Comparison of ENCODE assay signal across 8 mouse cellular contexts in the genomic region with DNA sequence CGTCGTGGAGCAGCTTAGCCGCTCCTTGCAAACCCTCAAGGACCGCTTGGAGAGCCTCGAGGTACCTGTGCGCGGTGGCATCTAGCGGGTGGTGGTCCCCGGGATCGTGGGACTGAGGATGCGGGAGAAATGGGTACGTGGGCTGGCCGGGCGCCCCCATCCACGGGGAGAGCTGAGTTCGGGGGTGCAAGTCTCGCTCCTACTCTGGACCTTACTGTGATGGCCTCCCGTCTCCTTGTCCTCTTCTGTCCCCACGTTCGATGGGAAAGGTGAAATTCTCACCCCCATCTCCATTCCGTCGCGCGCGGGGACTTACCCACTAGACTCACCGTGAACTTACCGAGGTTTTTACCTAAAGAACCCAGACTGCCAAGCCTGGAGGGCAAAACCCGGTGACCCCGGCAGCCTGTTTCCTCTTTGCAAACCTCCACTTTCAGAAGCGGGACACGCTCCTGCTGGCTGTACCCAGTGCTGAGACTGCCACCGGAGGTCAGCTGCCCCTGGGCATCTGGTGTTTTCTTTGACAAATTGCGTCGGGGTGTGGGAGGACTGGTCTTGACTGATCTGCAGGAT. TPM values are rescaled to one million over a fixed set of nuclear protein-coding genes. Genes with fewer than 3 reads are reported as not detected.
DNase-seq lines count a peak whose midpoint lies in the region; ATAC-seq and TF ChIP-seq lines count a peak whose summit lies in the region.

No protein-coding gene starts in this region.

- 6% methylated on average over 34 of the region's 34 CpGs for WGBS in liver, embryonic 12.5 days (ENCODE audit: insufficient replicate concordance)
- 8% methylated on average over 33 of the region's 34 CpGs for WGBS in liver, postnatal 0 days (ENCODE audit: insufficient replicate concordance)
- 5% methylated on average over 34 of the region's 34 CpGs for WGBS in limb, embryonic 12.5 days
- WGBS in stomach, embryonic 15.5 days: 4% methylated on average over 34 of the region's 34 CpGs

- peaks cover 72% of the 10 kb centered on the region for H3K27me3 ChIP-seq in liver, embryonic 12.5 days (replicated peaks)
- peaks cover 42% of the 10 kb centered on the region for H3K27me3 ChIP-seq in liver, postnatal 0 days (ENCODE audit: insufficient read depth, low read length)
- peaks cover 79% of the 10 kb centered on the region for H3K27me3 ChIP-seq in limb, embryonic 12.5 days
- peaks cover 43% of the 10 kb centered on the region for H3K27me3 ChIP-seq in stomach, embryonic 15.5 days (replicated peaks)

- no peak for TF ChIP-seq POLR2A in embryonic fibroblast, embryonic 13.5 days (IDR thresholded peaks at IDR 0.05; ENCODE audit: low read depth, low read length)

- TF ChIP-seq EP300 in liver, postnatal 0 days (IDR thresholded peaks at IDR 0.05; ENCODE audit: low read depth): no peak

- H3K36me3 ChIP-seq in liver, embryonic 12.5 days: no peaks in the 10 kb centered on the region
- H3K36me3 ChIP-seq in liver, postnatal 0 days (replicated peaks; ENCODE audit: insufficient read depth, low read length): no peaks in the 10 kb centered on the region
- no peaks in the 10 kb centered on the region for H3K36me3 ChIP-seq in limb, embryonic 12.5 days
- no peaks in the 10 kb centered on the region for H3K36me3 ChIP-seq in stomach, embryonic 15.5 days

- H3K4me2 ChIP-seq in liver, embryonic 12.5 days: peak overlapping the region; percentile 51; the same call in 1 of the 2 replicates
- H3K4me2 ChIP-seq in liver, postnatal 0 days (ENCODE audit: low read depth, low read length): no peak overlapping the region
- H3K4me2 ChIP-seq in limb, embryonic 12.5 days: peak overlapping the region; percentile 55
- H3K4me2 ChIP-seq in stomach, embryonic 15.5 days: peak overlapping the region; percentile 73

- 0 out of 2 replicates have a peak, but pooled peaks cover 3% of the 10 kb centered on the region for H3K4me1 ChIP-seq in liver, embryonic 12.5 days
- no peaks in the 10 kb centered on the region for H3K4me1 ChIP-seq in liver, postnatal 0 days (ENCODE audit: insufficient read depth)
- peaks cover 5% of the 10 kb centered on the region; the same call in 1 of the 2 replicates for H3K4me1 ChIP-seq in embryonic fibroblast, embryonic 13.5 days (ENCODE audit: control insufficient read depth, insufficient read depth, low read length)
- H3K4me1 ChIP-seq in limb, embryonic 12.5 days (replicated peaks): peaks cover 31% of the 10 kb centered on the region
- peaks cover 11% of the 10 kb centered on the region for H3K4me1 ChIP-seq in stomach, embryonic 15.5 days

- no peak overlapping the region for H3K9ac ChIP-seq in liver, embryonic 12.5 days
- no peak overlapping the region for H3K9ac ChIP-seq in liver, postnatal 0 days (replicated peaks)
- no peak overlapping the region for H3K9ac ChIP-seq in limb, embryonic 12.5 days (replicated peaks)
- no peak overlapping the region for H3K9ac ChIP-seq in stomach, embryonic 15.5 days

- no peak overlapping the region for H3K27ac ChIP-seq in liver, embryonic 12.5 days
- H3K27ac ChIP-seq in liver, postnatal 0 days (ENCODE audit: low read depth): no peak overlapping the region
- no peak overlapping the region for H3K27ac ChIP-seq in embryonic fibroblast, embryonic 13.5 days (ENCODE audit: insufficient read depth, low read length)
- no peak overlapping the region for H3K27ac ChIP-seq in limb, embryonic 12.5 days
- no peak overlapping the region for H3K27ac ChIP-seq in stomach, embryonic 15.5 days

- H3K9me3 ChIP-seq in liver, embryonic 12.5 days (replicated peaks): no peaks in the 10 kb centered on the region
- no peaks in the 10 kb centered on the region for H3K9me3 ChIP-seq in liver, postnatal 0 days (ENCODE audit: low read length)
- H3K9me3 ChIP-seq in limb, embryonic 12.5 days: no peaks in the 10 kb centered on the region
- no peaks in the 10 kb centered on the region for H3K9me3 ChIP-seq in stomach, embryonic 15.5 days

- TF ChIP-seq CTCF in liver, postnatal 0 days (IDR thresholded peaks at IDR 0.05; ENCODE audit: low read depth): no peak
- no peak for TF ChIP-seq CTCF in embryonic fibroblast, embryonic 13.5 days (IDR thresholded peaks at IDR 0.05; ENCODE audit: borderline replicate concordance, insufficient read depth, low read length)

- ATAC-seq in liver, embryonic 12.5 days: no peak
- no peak for ATAC-seq in liver, postnatal 0 days
- ATAC-seq in limb, embryonic 12.5 days (ENCODE audit: insufficient number of reproducible peaks, insufficient read depth, low FRiP score, low TSS enrichment, low read depth): no peak; the same call in 1 of the 2 replicates
- ATAC-seq in stomach, embryonic 15.5 days (ENCODE audit: insufficient read depth, low FRiP score, low read depth): no peak
- no peak for ATAC-seq in megakaryocyte progenitor cell, adult 5-6 weeks (replicated peaks; ENCODE audit: poor library complexity)

- no peak for DNase-seq in liver, postnatal 0 days
- no peak for DNase-seq in layer of hippocampus, adult 18-20 months (ENCODE audit: low spot score in 2 of 2)
- no peak for DNase-seq in right cerebral cortex, adult 2 months (ENCODE audit: low spot score in 2 of 2)

- no peak overlapping the region for H3K4me3 ChIP-seq in liver, embryonic 12.5 days
- H3K4me3 ChIP-seq in liver, postnatal 0 days (ENCODE audit: low read depth, low read length): no peak overlapping the region
- peak overlapping the region; percentile 13 for H3K4me3 ChIP-seq in embryonic fibroblast, embryonic 13.5 days (ENCODE audit: insufficient read depth, low read length)
- H3K4me3 ChIP-seq in limb, embryonic 12.5 days (replicated peaks): peak overlapping the region; percentile 38
- H3K4me3 ChIP-seq in stomach, embryonic 15.5 days (replicated peaks): peak overlapping the region; percentile 42

RNA-seq across cellular contexts. Expression of gene Nptx2, which starts 0.8 kb away (rescaled TPM):
- 0.06 TPM in 1 of 2 replicates, not detected in the other for polyA plus RNA-seq in liver, embryonic 12.5 days (2016; fragmentation: Nextera tagmentation; extraction: Ambion mirVana)
- polyA plus RNA-seq in liver, postnatal 0 days (2015; fragmentation: Nextera tagmentation; extraction: Ambion mirVana): not detected in 2 replicates
- polyA plus RNA-seq in embryonic fibroblast, embryonic 13.5 days (2011; ENCODE audit: insufficient read length, low read depth, missing spikeins): 9.9 and 11.5 TPM in 2 replicates
- polyA plus RNA-seq in limb, embryonic 12.5 days (2016; fragmentation: Nextera tagmentation; extraction: Ambion mirVana): 0.24 and 0.40 TPM in 2 replicates
- polyA plus RNA-seq in stomach, embryonic 15.5 days (2015; fragmentation: Nextera tagmentation; extraction: Ambion mirVana): 3.0 and 3.2 TPM in 2 replicates
- total RNA-seq in layer of hippocampus, adult 18-20 months (2021): 10 to 100 TPM; 40.4 to 46.3 TPM
- not detected in 2 replicates for total RNA-seq in megakaryocyte progenitor cell, adult 5-6 weeks (2015)
- total RNA-seq in megakaryocyte progenitor cell, adult 5-6 weeks (2017): not detected in 2 replicates

Comparison
In these comparisons a context has a peak if more than half of its experiments do, and no peak if none do; other contexts are left out.
1. H3K4me3 ChIP-seq: peak in embryonic fibroblast, embryonic 13.5 days (single experiment), limb, embryonic 12.5 days (single experiment) and stomach, embryonic 15.5 days (single experiment); none in liver, embryonic 12.5 days (single experiment) and liver, postnatal 0 days (single experiment).